Mouse (Mus musculus) forelimb bud, embryonic 11.5 days (tissue): Measurements from ENCODE around the gene Tsc22d1.

ENCODE experiments used
- DNase-seq: peaks from one replicate; pipeline ENCODE4 v3.0.0-alpha.2; 2012; ENCODE audit warnings: low read depth, low spot score

Gene Tsc22d1

DNA sequence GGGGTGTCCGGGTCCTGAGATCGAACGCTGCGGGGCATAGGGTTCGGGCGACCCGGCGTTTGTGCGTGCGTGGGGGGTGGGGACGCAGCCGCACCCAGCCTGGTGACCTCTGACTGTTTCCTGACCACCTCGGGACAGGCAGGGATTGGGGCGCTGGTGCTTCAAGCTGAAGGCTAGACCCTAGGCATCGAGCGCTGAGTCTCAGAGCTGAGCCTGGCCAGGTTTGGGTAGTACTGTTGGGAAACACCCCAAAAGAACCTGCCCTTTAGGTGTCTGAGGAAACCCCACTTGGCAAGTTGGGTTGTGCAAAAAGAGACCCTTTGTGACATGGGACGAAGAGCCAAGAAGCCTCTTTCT is 142.1 kb downstream of the Tsc22d1 start, which contains the start of gene Serp2:
Gene Serp2 (minus strand): TSS at position 38 of the 357 bp plus-strand sequence.
- DNase-seq: no peak
